Mouse (Mus musculus) CD4-positive, CD25-positive, alpha-beta regulatory T cell, adult 2 months (primary cell): Measurements from ENCODE around the gene Tmem131l.
A peak's percentile ranks its signal among the peaks of the same experiment; 100 is the strongest.

Source experiments
- DNase-seq: peaks from one replicate; pipeline ENCODE4 v3.0.0-alpha.2; 2012; ENCODE audit warnings: low read depth, low spot score

The Tmem131l gene

GRCm38 (mm10) chr3:84039646-84040475 is at the start of gene Tmem131l:
Gene Tmem131l, minus strand, starts transcription at chr3:84040175.
- peak; percentile 90 for DNase-seq

DNA sequence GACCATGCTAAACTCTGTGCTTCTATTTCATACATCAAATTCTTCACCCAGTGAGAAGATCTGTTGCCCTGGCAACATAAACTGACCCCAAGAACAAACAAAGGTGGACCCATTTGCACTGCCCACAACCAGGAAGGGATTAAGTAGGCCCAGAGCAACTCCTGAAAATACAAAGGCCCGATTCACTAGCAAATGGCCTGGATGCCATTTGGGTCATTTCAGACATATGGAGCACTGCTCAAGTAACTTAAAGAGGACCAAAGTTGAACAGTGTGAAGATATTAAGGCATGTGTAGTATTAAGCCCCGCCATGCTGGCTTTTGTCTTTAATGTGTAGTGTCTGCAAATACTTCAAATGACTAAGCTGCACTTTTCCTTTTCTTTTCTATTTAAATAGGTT is 46.9 kb upstream of the Tmem131l start:
- no peak for DNase-seq

GRCm38 (mm10) chr3:84086337-84086736 is 46.4 kb upstream of the Tmem131l start:
- no peak for DNase-seq

DNA sequence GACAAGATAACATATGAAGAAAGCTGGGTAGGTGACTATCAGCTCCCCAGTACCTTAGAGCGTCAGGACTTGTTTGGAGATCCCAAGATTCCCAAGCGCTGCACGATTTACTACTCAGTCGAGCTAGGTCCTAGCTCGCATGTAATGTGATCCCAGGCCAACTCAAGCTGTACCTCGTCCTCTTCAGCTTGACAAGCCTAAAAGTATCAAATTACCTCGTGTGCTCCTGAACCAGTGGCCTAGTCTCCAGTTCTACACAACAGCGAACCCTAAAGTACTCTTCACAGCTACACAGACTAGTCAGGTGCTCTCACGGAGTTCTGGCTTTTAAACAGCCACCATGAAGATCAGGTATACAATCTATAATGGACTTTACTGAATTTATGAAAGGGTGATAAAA is 45.5 kb upstream of the Tmem131l start:
- no peak for DNase-seq

GRCm38 (mm10) chr3:84081208-84081722 is 41.3 kb upstream of the Tmem131l start:
- no peak for DNase-seq

DNA sequence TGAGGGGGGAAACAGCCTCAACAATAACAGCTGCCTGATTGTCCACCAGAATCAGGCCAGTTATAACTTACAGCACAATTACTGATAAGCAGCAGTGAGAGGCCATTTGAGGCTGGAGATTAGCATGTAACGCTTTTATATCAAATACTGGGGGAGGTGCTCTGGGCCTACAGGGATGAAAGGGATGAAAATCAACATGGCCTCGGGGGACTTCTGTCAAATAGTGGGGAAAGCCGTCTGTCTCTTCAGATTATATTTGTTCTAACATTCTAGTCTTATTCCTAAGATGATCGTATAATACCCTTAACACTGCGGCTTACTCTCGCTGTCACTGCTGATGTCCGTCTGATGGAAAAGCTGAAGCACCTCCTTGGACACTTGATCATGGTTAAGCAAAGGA is 40.1 kb upstream of the Tmem131l start:
- DNase-seq: no peak

- no peak for DNase-seq
These were observed 37.5 kb upstream of the Tmem131l start for GRCm38 (mm10) chr3:84077505-84077904.

- no peak for DNase-seq
These were observed 36.8 kb upstream of the Tmem131l start for GRCm38 (mm10) chr3:84076543-84077332.

DNA sequence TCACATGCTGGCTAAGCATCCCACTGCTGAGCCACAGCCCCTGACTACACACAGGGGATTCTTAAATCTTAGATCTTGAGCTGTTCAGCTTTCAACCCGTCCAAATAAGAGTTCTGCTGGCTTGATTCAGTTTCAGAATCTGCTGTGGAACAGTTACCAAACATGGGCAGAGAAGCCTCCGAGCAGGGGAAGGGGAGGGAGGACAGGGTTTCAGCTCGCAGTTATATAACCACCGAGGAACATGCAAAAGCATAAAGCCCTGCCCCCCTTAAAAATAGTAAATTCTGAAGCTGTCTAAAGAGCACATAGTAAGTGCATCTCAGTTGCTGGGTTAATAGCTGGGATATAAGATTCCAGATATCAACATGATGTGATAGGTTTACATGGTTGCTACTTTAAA is 35.5 kb upstream of the Tmem131l start:
- peak; percentile 57 for DNase-seq

- DNase-seq: no peak
These were observed 34.8 kb upstream of the Tmem131l start for GRCm38 (mm10) chr3:84074777-84075176.

- peak; percentile 49 for DNase-seq
These were observed 31.7 kb upstream of the Tmem131l start for GRCm38 (mm10) chr3:84071641-84072040.

DNA sequence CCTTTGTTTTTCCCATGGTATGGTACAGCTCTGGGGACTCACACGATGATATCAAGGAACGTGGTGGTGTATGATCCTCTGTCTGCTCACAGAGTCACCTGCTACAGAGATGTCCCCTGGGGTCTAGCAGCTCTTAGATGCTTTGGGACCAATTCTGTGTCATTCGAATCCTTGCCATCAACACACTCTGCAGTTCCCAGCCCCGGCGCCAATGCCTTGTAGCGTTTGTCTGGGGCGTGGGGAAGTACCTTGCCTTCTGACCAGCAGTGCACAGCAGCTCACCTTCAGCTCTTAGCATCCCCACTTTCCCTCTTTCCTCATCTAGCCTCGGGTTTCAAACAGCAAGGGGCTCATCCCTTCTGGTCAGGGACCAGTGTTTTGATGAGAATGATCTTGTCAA is 30.8 kb upstream of the Tmem131l start:
- no peak for DNase-seq

DNA sequence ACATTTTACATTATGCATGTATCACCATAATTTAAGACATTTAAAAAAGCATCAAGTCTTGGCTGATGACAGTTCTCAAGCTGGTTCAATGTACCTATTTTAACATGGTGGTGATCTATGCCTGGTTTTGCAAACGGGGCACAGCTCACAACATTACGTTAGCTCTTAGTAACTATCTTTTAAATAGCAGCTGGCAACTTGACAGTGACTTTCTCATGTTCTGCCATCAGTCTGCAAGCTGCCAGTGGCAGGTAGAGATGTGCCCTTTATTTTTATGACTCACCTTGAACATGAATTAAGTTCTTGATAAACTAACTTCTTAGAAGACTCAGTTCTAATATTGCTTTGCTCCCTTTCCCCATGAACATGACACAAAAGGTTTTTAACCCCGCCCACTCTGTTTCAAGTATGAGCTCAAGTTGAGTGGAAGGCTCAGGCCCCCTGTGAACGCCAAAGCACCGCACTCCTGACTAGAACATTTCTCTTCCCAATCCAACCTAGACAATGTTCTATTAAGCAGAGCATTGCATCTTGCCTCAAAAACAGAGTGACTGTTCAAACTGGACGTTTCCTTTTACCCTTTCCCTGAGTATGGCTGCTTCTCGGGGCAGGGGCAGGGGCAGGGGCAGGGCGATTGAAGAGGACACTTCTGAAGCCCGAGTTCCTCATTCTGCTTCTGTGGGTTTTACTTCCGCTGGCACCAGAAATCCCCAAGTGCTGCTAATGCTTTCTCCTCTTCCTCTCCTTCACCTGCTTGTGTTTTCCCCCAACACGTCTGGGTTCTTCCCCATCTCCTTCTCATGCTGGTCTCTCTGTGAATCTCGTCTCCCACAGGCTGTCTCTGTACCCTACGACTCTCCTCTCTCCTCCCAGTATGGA is 29.1 kb upstream of the Tmem131l start:
- DNase-seq: peak; percentile 53

- DNase-seq: peak; percentile 62
These were observed 25.9 kb upstream of the Tmem131l start for GRCm38 (mm10) chr3:84065825-84066224.

- no peak for DNase-seq
These were observed 23.5 kb upstream of the Tmem131l start for GRCm38 (mm10) chr3:84063369-84063914.

DNA sequence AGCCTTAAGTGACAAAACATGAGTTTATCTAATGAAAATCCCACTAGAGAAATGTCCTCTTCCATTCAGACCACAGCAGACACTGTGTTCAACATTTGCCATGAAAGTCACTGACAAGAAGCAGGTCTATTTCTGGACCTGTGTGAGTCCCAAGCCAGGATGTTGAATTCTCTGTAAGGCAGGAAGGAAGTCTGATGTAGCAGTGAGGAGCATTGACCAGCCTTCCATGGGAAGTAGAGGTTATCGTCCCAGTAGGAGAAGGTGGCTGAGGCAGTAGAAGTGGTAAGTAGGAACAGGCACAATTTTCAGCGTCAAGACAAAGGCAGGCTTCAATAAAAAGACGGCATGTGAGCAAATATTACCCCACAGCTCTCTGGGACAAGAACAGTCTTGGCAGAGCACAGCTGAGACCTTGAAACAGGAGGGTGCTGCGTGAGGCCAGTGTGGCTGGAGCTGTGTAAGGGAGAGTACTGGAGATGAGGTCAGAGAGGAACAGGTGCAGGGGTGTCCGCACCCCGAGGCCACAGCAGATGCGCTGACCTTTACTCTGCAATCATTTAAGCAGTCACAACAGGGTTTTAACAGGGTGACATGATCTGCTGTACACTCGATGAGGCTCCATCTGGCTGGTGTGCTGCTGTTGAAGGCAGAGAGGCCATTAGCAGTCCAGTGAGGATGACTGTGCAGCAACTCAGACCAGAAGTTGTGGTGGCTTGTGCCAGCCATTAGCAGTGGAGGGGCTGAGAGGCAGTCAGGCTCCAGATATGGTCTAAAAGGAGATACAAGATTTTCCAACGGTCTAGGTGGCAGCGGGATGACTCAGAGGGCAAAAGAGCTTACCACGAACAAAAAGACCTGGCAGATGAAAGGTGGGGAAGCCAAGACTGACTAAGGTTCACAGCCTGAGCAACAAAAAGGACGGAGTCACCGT is 21.8 kb upstream of the Tmem131l start:
- no peak for DNase-seq

GRCm38 (mm10) chr3:84060946-84061345 is 21.0 kb upstream of the Tmem131l start:
- no peak for DNase-seq

DNA sequence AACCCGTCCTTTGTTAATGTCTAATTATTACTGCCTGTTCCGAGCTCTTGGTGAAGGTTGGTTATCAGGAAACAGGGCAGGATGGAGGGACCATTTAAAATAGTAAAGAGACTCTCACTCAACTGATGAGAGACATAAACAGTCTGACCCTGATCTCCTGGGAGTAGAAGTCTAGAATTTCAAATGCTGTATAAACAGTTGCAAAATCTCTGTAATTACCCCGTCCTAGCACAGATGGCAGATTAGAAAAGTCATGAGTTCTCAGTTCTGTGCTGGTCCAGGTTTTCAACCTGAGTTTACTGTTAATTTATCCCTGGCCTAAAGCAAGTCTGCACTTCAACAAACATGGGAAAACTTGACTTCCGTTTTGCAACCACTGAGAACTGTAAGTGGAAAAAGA is 20.2 kb upstream of the Tmem131l start:
- DNase-seq: no peak

DNA sequence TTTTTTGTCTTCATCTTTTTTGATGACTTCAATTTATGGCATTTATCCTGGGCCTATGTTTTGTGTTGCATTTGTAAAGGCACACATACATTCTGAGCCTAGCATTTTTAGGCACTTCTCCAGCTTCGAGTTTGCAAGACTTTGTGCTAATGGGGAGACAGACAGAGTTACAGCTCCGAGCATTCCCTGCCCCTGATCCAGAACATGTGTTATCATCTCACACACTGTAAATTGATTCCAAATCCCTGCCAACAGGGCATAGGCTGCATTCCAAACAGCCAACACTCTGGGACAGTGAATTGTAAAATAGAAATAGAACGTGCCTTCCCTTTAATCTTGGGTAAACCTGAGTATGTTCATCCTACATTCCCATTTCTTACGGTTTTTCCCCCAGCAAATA is 19.7 kb upstream of the Tmem131l start:
- DNase-seq: no peak

DNA sequence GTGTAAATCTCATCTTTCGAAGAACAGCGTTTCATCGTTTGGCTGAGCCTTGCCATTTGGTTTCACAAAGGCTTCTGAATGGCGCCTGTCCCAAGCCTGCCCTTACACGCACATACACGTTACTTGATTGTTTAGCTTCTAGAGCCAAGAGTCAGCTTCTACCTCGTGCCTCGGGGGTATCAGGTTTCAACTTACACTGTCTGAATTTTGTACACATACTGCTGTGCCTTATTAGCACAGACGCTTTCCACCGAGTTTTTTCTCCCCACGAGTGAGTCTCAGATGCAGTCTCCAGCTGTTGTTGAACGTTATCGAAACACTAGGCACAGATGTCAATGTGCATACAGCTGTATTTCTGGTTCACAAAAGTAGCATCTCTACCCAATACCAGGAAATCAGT is 19.3 kb upstream of the Tmem131l start:
- no peak for DNase-seq
